Mouse (Mus musculus) hindbrain, embryonic 13.5 days (tissue): ENCODE measurements at regions not wholly inside any gene's neighbourhood (a gene's known extent, or its start where the extent isn't known, plus 50 kb on each side); places are given as distances from the start of the nearest gene placed in this dataset.
"Not testable (repeated sequence)": the region's sequence is repeated elsewhere in the genome, so short reads cannot be mapped to it uniquely, and the experiment has no call there.

Source experiments
- ATAC-seq: fragments of 200-750 bp; cut with Nextera tagmentation; 2 replicates; pipeline ENCODE4 v1.8.0; 2017; ENCODE audit warnings: moderate TSS enrichment; ENCODE audit not compliant: low FRiP score
- H3K27ac ChIP-seq: fragments of 300-500 bp; sonication (generic); 2 replicates; pipeline ENCODE4 v1.5.1; 2015; ENCODE audit warnings: inconsistent platforms, mild to moderate bottlenecking, moderate library complexity
- H3K27me3 ChIP-seq: fragments of 300-500 bp; sonication (generic); 2 replicates; pipeline ENCODE4 v1.6.1; 2015; ENCODE audit warnings: mild to moderate bottlenecking, inconsistent platforms
- H3K36me3 ChIP-seq: fragments of 300-500 bp; sonication (generic); 2 replicates; pipeline ENCODE4 v1.6.1; 2015; ENCODE audit warnings: mild to moderate bottlenecking, inconsistent platforms
- H3K4me1 ChIP-seq: fragments of 300-500 bp; sonication (generic); replicated peaks from 2 replicates; pipeline ENCODE4 v1.6.1; 2015; ENCODE audit warnings: inconsistent platforms
- H3K4me2 ChIP-seq: fragments of 300-500 bp; sonication (generic); 2 replicates; pipeline ENCODE4 v1.6.1; 2015; ENCODE audit warnings: inconsistent platforms, mild to moderate bottlenecking, moderate library complexity
- H3K4me3 ChIP-seq: fragments of 300-500 bp; sonication (generic); 2 replicates; pipeline ENCODE4 v1.5.1; 2015; ENCODE audit warnings: mild to moderate bottlenecking, inconsistent platforms
- H3K9ac ChIP-seq: fragments of 300-500 bp; sonication (generic); 2 replicates; pipeline ENCODE4 v1.6.1; 2015; ENCODE audit warnings: mild to moderate bottlenecking, inconsistent platforms
- H3K9me3 ChIP-seq: fragments of 300-500 bp; sonication (generic); 2 replicates; pipeline ENCODE4 v1.6.1; 2016; ENCODE audit warnings: inconsistent platforms
- WGBS: fragments of 180-500 bp; shearing (Covaris S2); methylation state at CpG from one replicate; pipeline ENCODE4 v1.1.7; 2015; 5-methylcytosine and 5-hydroxymethylcytosine counted together

- 62% methylated on average over 2 of the region's 2 CpGs for WGBS
- ATAC-seq = peak; percentile 39; the same call in 1 of the 2 replicates
- H3K4me1 ChIP-seq = no peaks in the 10 kb centered on the region
Observed at GRCm38 (mm10) chr3:8141664-8142084, 1468.2 kb downstream of the Zfp704 start.

GRCm38 (mm10) chr3:8123641-8124040 is 1486.2 kb downstream of the Zfp704 start:
- H3K4me2 ChIP-seq, H3K4me1 ChIP-seq: not testable (repeated sequence)
- WGBS = 50% methylated on average over 1 of the region's 1 CpGs

More at GRCm38 (mm10) chr3:8141664-8142084, 1468.2 kb downstream of the Zfp704 start:
- Histone ChIP-seq H3K4me2 (no peak overlapping the region), H3K9me3 (no peaks in the 10 kb centered on the region), H3K4me3 (no peak overlapping the region), H3K27me3 (no peaks in the 10 kb centered on the region), H3K27ac (no peak overlapping the region), H3K9ac (no peak overlapping the region), H3K36me3 (no peaks in the 10 kb centered on the region)

GRCm38 (mm10) chr3:8123141-8123540 is 1486.7 kb downstream of the Zfp704 start:
- no peaks in the 10 kb centered on the region for H3K4me1 ChIP-seq
- WGBS = 56% methylated on average over 3 of the region's 3 CpGs
- ATAC-seq = no peak

More at GRCm38 (mm10) chr3:8123641-8124040, 1486.2 kb downstream of the Zfp704 start:
- not testable (repeated sequence) for ATAC-seq, H3K27ac ChIP-seq, H3K36me3 ChIP-seq, H3K4me3 ChIP-seq, H3K9ac ChIP-seq, H3K9me3 ChIP-seq, H3K27me3 ChIP-seq

GRCm38 (mm10) chr3:8098291-8098690 is 1478.0 kb upstream of the 1700008P02Rik start:
- no peaks in the 10 kb centered on the region for H3K27me3 ChIP-seq
- ATAC-seq = no peak

More at GRCm38 (mm10) chr3:8123141-8123540, 1486.7 kb downstream of the Zfp704 start:
- no peaks in the 10 kb centered on the region for H3K9me3 ChIP-seq
- H3K9ac ChIP-seq = no peak overlapping the region
- no peak overlapping the region for H3K27ac ChIP-seq
- H3K27me3 ChIP-seq = no peaks in the 10 kb centered on the region
- no peak overlapping the region for H3K4me3 ChIP-seq
- H3K36me3 ChIP-seq = no peaks in the 10 kb centered on the region
- no peak overlapping the region for H3K4me2 ChIP-seq

GRCm38 (mm10) chr3:8084749-8085148 is 1464.5 kb upstream of the 1700008P02Rik start:
- Histone ChIP-seq H3K9ac (no peak overlapping the region), H3K27me3 (no peaks in the 10 kb centered on the region), H3K4me3 (no peak overlapping the region), H3K4me1 (no peaks in the 10 kb centered on the region), H3K27ac (no peak overlapping the region), H3K4me2 (no peak overlapping the region), H3K9me3 (no peaks in the 10 kb centered on the region), H3K36me3 (no peaks in the 10 kb centered on the region)
- no peak for ATAC-seq
- 89% methylated on average over 2 of the region's 2 CpGs for WGBS

More at GRCm38 (mm10) chr3:8098291-8098690, 1478.0 kb upstream of the 1700008P02Rik start:
- H3K9me3 ChIP-seq = no peaks in the 10 kb centered on the region
- no peak overlapping the region for H3K9ac ChIP-seq
- H3K36me3 ChIP-seq = no peaks in the 10 kb centered on the region
- no peak overlapping the region for H3K27ac ChIP-seq
- H3K4me2 ChIP-seq = no peak overlapping the region
- 86% methylated on average over 1 of the region's 1 CpGs for WGBS
- no peaks in the 10 kb centered on the region for H3K4me1 ChIP-seq
- no peak overlapping the region for H3K4me3 ChIP-seq

GRCm38 (mm10) chr3:8053711-8054110 is 1433.5 kb upstream of the 1700008P02Rik start:
- Histone ChIP-seq H3K4me1 (no peaks in the 10 kb centered on the region), H3K4me3 (no peak overlapping the region), H3K36me3 (no peaks in the 10 kb centered on the region), H3K9me3 (no peaks in the 10 kb centered on the region), H3K27me3 (no peaks in the 10 kb centered on the region), H3K4me2 (no peak overlapping the region), H3K9ac (no peak overlapping the region), H3K27ac (no peak overlapping the region)
- ATAC-seq = no peak

GRCm38 (mm10) chr3:8051167-8051566 is 1430.9 kb upstream of the 1700008P02Rik start:
- no peaks in the 10 kb centered on the region for H3K27me3 ChIP-seq
- no peaks in the 10 kb centered on the region for H3K4me1 ChIP-seq
- no peak overlapping the region for H3K4me3 ChIP-seq
- no peak overlapping the region for H3K27ac ChIP-seq
- H3K9me3 ChIP-seq = no peaks in the 10 kb centered on the region
- H3K9ac ChIP-seq = no peak overlapping the region
- no peak for ATAC-seq
- no peak overlapping the region for H3K4me2 ChIP-seq
- H3K36me3 ChIP-seq = no peaks in the 10 kb centered on the region
- 93% methylated on average over 4 of the region's 4 CpGs for WGBS

GRCm38 (mm10) chr3:8049706-8050105 is 1429.5 kb upstream of the 1700008P02Rik start:
- H3K9me3 ChIP-seq = no peaks in the 10 kb centered on the region
- 73% methylated on average over 1 of the region's 1 CpGs for WGBS
- no peak overlapping the region for H3K4me2 ChIP-seq
- no peak overlapping the region for H3K27ac ChIP-seq
- no peak overlapping the region for H3K4me3 ChIP-seq
- ATAC-seq = no peak
- H3K9ac ChIP-seq = no peak overlapping the region
- no peaks in the 10 kb centered on the region for H3K4me1 ChIP-seq
- no peaks in the 10 kb centered on the region for H3K36me3 ChIP-seq
- H3K27me3 ChIP-seq = no peaks in the 10 kb centered on the region

- Histone ChIP-seq H3K4me2 (no peak overlapping the region), H3K27ac (no peak overlapping the region), H3K4me3 (no peak overlapping the region), H3K9me3 (no peaks in the 10 kb centered on the region), H3K4me1 (no peaks in the 10 kb centered on the region), H3K9ac (no peak overlapping the region), H3K27me3 (no peaks in the 10 kb centered on the region), H3K36me3 (no peaks in the 10 kb centered on the region)
- ATAC-seq = no peak
- WGBS = 67% methylated on average over 3 of the region's 3 CpGs
Observed at GRCm38 (mm10) chr3:8046348-8046747, 1426.1 kb upstream of the 1700008P02Rik start.

GRCm38 (mm10) chr3:8036697-8037096 is 1416.5 kb upstream of the 1700008P02Rik start:
- no peak for ATAC-seq
- WGBS = 18% methylated on average over 1 of the region's 1 CpGs
- no peak overlapping the region for H3K4me3 ChIP-seq

GRCm38 (mm10) chr3:8035091-8035729 is 1415.0 kb upstream of the 1700008P02Rik start:
- no peak overlapping the region for H3K4me2 ChIP-seq
- no peaks in the 10 kb centered on the region for H3K27me3 ChIP-seq
- peak; percentile 55; the same call in 1 of the 2 replicates for ATAC-seq
- H3K27ac ChIP-seq = no peak overlapping the region
- H3K36me3 ChIP-seq = no peaks in the 10 kb centered on the region
- WGBS = 73% methylated on average over 14 of the region's 14 CpGs
- H3K4me1 ChIP-seq = peaks cover 18% of the 10 kb centered on the region
- no peak overlapping the region for H3K4me3 ChIP-seq
- no peaks in the 10 kb centered on the region for H3K9me3 ChIP-seq
- no peak overlapping the region for H3K9ac ChIP-seq

More at GRCm38 (mm10) chr3:8036697-8037096, 1416.5 kb upstream of the 1700008P02Rik start:
- Histone ChIP-seq H3K36me3 (no peaks in the 10 kb centered on the region), H3K4me2 (no peak overlapping the region), H3K9me3 (no peaks in the 10 kb centered on the region), H3K27me3 (no peaks in the 10 kb centered on the region), H3K27ac (no peak overlapping the region; the same call in 1 of the 2 replicates), H3K4me1 (peaks cover 18% of the 10 kb centered on the region), H3K9ac (no peak overlapping the region)

GRCm38 (mm10) chr3:8026325-8027017 is 1406.2 kb upstream of the 1700008P02Rik start:
- no peak overlapping the region for H3K27ac ChIP-seq
- H3K4me1 ChIP-seq = no peaks in the 10 kb centered on the region
- ATAC-seq = no peak
- H3K9ac ChIP-seq = no peak overlapping the region
- H3K4me3 ChIP-seq = no peak overlapping the region
- H3K9me3 ChIP-seq = no peaks in the 10 kb centered on the region
- no peaks in the 10 kb centered on the region for H3K36me3 ChIP-seq
- H3K4me2 ChIP-seq = no peak overlapping the region
- WGBS = 84% methylated on average over 4 of the region's 4 CpGs
- no peaks in the 10 kb centered on the region for H3K27me3 ChIP-seq

- no peak for ATAC-seq
- H3K9me3 ChIP-seq = no peaks in the 10 kb centered on the region
- WGBS = 84% methylated on average over 10 of the region's 10 CpGs
- H3K27me3 ChIP-seq = no peaks in the 10 kb centered on the region
- no peak overlapping the region for H3K9ac ChIP-seq
- no peaks in the 10 kb centered on the region for H3K36me3 ChIP-seq
- H3K4me2 ChIP-seq = no peak overlapping the region
- H3K4me3 ChIP-seq = no peak overlapping the region
- peaks cover under 1% of the 10 kb centered on the region; the same call in 1 of the 2 replicates for H3K4me1 ChIP-seq
- no peak overlapping the region for H3K27ac ChIP-seq
Observed at GRCm38 (mm10) chr3:8022654-8023053, 1402.4 kb upstream of the 1700008P02Rik start.
